Mouse (Mus musculus): ENCODE data around the gene Prmt1. TPM values are rescaled to one million over a fixed set of nuclear protein-coding genes. Genes with fewer than 3 reads are reported as not detected.

Prmt1 gene
- polyA plus RNA-seq, 1 experiment: 169 TPM

DNA sequence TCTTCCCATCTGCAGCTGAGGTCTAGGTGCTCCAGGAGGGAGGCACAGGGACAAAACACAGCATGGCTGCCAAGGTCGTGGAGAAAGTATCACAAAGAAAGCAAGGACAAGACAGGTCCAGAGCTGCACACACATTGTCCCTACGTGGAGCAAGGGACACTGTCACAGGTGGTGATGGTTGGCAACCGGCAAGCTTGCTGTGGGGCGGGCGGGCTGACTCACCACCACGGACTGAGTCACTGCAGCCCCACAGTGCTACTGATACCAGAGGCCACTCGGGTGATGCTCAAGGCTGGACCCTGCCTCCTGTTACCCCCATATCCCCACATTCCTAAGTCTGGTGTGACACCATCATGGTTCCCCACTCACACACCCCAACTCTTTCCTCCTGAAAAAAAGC, 16.1 kb upstream of the Prmt1 start:
- TF ChIP-seq CTCF (IDR thresholded peaks at IDR 0.05; ENCODE audit: extremely low read depth, insufficient read depth, low read length) (no peak), POLR2A (IDR thresholded peaks at IDR 0.05; ENCODE audit: extremely low read depth, insufficient read depth, low read length) (no peak)
- Histone ChIP-seq H3K4me1 (ENCODE audit: control insufficient read depth, insufficient read depth, low read length) (no peaks in the 10 kb centered on the region), H3K27ac (ENCODE audit: insufficient read depth, low read length) (no peak overlapping the region), H3K4me3 (ENCODE audit: insufficient read depth, low read length) (no peak overlapping the region)

DNA sequence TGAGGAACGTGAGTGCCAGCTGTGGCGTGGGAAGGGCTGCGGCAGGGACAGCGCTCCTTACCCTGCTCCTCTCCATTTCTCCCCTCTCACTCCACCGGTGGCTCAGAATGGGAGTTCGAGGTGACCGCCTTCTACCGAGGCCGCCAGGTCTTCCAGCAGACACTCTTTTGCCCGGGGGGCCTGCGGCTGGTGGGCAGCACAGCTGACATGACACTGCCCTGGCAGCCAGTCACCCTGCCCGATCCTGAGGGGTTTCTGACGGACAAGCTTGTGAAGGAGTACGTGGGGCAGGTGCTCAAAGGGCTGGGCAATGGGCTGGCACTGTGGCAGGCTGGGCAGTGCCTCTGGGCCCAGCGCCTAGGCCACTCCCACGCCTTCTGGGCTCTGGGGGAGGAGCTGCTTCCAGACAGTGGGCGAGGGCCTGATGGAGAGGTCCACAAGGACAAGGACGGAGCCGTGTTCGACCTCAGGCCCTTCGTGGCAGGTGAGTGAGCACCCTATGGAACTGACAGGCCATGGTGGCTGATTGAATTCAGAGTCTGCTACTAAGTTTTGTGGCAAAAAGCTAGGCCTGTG, 14.3 kb upstream of the Prmt1 start:
- Histone ChIP-seq H3K4me3 (ENCODE audit: insufficient read depth, low read length) (no peak overlapping the region), H3K27ac (ENCODE audit: insufficient read depth, low read length) (no peak overlapping the region), H3K4me1 (ENCODE audit: control insufficient read depth, insufficient read depth, low read length) (no peaks in the 10 kb centered on the region)
- TF ChIP-seq CTCF (IDR thresholded peaks at IDR 0.05; ENCODE audit: extremely low read depth, insufficient read depth, low read length) (no peak), POLR2A (IDR thresholded peaks at IDR 0.05; ENCODE audit: extremely low read depth, insufficient read depth, low read length) (no peak)

DNA sequence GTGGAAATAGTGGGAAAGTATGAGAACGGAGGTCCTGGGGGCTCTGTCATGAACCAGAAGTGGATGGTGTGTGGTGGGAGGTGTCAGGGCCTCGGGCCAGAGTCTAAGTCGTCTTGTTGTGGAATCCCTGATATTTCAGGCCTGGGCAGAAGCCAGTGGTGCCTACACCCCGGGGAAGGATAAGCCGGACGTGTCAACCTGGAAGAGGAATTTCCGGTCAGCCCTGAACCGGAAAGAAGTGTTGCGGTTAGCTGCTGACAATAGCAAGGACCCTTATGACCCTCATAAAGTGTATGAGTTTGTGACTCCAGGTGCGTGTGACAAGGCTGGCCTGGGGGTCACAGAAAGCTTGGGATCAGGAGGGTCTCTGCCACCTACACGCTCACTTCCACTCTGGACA, 13.4 kb upstream of the Prmt1 start:
- Histone ChIP-seq H3K4me3 (ENCODE audit: insufficient read depth, low read length) (no peak overlapping the region), H3K27ac (ENCODE audit: insufficient read depth, low read length) (no peak overlapping the region), H3K4me1 (ENCODE audit: control insufficient read depth, insufficient read depth, low read length) (no peaks in the 10 kb centered on the region)
- TF ChIP-seq POLR2A (IDR thresholded peaks at IDR 0.05; ENCODE audit: extremely low read depth, insufficient read depth, low read length) (no peak), CTCF (IDR thresholded peaks at IDR 0.05; ENCODE audit: extremely low read depth, insufficient read depth, low read length) (no peak)

DNA sequence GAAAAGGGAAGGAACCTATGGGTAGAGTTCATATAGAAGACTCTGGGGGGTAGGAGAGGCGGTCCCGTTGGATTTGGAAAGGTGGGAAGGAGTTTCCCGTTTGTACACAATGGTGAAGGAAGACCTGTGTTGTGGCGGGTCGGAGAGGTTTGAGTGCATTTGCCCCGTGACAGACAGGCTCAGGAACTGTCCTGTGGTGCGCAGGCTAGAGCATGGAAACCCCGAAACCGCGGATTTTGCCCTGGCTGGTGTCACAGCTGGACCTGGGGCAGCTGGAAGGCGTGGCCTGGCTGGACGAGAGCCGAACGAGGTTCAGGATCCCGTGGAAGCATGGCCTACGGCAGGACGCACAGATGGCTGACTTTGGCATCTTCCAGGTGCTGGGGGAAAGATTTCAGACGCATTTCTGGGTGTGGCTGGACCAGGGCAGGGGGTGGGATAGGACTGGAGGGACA, 12.2 kb upstream of the Prmt1 start, which contains the start of gene Bcl2l12:
Gene Bcl2l12 (minus strand): TSS at position 212 of the 455 bp plus-strand sequence.
- Histone ChIP-seq H3K4me1 (ENCODE audit: control insufficient read depth, insufficient read depth, low read length) (no peaks in the 10 kb centered on the region), H3K4me3 (ENCODE audit: insufficient read depth, low read length) (peak within 1 kb of the TSS; percentile 30), H3K27ac (ENCODE audit: insufficient read depth, low read length) (no peak within 1 kb of the TSS)
- no peak for TF ChIP-seq CTCF (IDR thresholded peaks at IDR 0.05; ENCODE audit: extremely low read depth, insufficient read depth, low read length)

DNA sequence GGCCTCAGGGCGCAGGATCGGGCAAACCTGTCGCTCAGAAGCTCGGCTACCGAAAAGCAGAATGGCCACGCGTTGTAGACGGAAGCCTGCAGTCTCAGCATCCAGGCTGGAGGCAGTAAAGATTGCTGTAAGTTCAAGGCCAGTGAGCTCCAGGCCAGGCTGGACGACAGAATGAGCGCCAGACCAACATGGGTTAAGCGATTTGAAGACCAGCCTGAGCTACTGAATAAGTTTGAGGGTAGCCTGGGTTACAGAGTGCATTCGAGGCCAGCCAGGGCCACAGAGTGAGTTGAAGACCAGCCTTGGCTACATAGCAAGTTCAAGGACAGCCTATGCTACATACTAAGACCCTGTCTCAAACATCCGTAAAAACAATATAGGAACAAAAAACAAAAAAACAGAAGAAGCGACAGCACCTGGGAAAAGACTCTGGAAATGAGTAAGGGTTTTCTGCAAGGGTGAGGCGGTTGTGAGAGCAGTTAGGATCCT, 11.6 kb upstream of the Prmt1 start:
- Histone ChIP-seq H3K4me3 (ENCODE audit: insufficient read depth, low read length) (peak overlapping the region; percentile 30), H3K27ac (ENCODE audit: insufficient read depth, low read length) (no peak overlapping the region), H3K4me1 (ENCODE audit: control insufficient read depth, insufficient read depth, low read length) (no peaks in the 10 kb centered on the region)
- TF ChIP-seq POLR2A (IDR thresholded peaks at IDR 0.05; ENCODE audit: extremely low read depth, insufficient read depth, low read length): no peak
- TF ChIP-seq CTCF (IDR thresholded peaks at IDR 0.05; ENCODE audit: extremely low read depth, insufficient read depth, low read length): no peak

DNA sequence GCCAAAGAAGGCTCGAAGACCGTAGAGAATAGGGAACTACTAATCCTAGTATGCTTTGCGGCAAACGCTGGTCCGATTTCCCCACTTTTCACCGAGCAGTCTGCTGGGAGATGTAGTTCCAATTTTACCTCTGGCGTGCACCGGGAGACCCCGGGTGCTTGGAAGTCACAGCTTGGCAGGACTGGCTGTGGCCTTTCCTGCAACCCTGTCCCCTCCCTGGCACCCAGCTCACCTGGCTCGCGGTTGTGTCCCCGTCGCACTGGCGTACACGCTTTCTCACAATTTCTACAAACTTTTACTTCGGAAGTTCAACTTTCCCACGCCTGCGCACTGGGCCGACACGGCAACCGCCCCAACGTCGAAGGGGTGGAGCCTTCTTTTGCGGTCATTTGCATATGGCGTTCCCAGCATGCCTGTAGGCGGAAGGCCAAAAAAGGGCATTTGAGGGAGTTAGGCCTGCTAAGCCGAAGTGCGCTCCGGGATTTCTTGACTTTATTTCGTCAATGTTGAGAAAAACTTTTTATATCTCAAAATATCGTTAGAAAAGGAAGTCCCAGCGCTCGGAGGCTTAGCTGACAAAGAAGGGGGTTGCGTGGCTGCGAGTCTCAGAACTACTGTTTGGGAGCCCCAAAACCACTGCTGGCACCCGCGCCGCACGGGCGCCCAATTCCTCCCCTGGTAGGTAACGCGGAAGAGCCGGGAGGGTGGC, 11.0 kb upstream of the Prmt1 start, which contains the start of gene Irf3:
Gene Irf3 (plus strand): TSS at position 418 of the 709 bp plus-strand sequence.
- Histone ChIP-seq H3K4me3 (ENCODE audit: insufficient read depth, low read length) (peak within 1 kb of the TSS; percentile 30), H3K27ac (ENCODE audit: insufficient read depth, low read length) (no peak within 1 kb of the TSS), H3K4me1 (ENCODE audit: control insufficient read depth, insufficient read depth, low read length) (no peaks in the 10 kb centered on the region)
- no peak for TF ChIP-seq CTCF (IDR thresholded peaks at IDR 0.05; ENCODE audit: extremely low read depth, insufficient read depth, low read length)
- TF ChIP-seq POLR2A (IDR thresholded peaks at IDR 0.05; ENCODE audit: extremely low read depth, insufficient read depth, low read length): peak; percentile 85

DNA sequence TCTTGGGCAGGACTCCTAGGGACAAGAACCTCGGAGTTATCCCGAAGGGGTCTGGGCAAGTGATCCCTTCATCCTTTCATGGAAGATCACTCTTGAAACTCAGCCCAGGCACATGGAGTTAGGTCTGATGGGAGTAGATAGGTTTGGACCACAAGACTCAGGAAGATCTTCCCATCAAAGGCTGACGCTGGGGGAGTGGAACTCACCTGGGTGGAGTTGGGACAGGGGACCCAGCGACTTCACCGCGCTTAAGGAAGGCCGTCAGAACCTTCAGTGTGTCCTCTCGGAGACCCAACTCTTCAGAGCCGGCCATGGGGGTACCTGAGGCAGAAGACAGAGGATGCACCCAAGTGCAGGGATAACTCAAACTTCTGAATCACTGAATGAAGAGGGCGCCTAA, 10.3 kb upstream of the Prmt1 start:
- no peak overlapping the region for H3K27ac ChIP-seq (ENCODE audit: insufficient read depth, low read length)
- no peak overlapping the region; the same call in 1 of the 2 replicates for H3K4me3 ChIP-seq (ENCODE audit: insufficient read depth, low read length)
- no peaks in the 10 kb centered on the region for H3K4me1 ChIP-seq (ENCODE audit: control insufficient read depth, insufficient read depth, low read length)

DNA sequence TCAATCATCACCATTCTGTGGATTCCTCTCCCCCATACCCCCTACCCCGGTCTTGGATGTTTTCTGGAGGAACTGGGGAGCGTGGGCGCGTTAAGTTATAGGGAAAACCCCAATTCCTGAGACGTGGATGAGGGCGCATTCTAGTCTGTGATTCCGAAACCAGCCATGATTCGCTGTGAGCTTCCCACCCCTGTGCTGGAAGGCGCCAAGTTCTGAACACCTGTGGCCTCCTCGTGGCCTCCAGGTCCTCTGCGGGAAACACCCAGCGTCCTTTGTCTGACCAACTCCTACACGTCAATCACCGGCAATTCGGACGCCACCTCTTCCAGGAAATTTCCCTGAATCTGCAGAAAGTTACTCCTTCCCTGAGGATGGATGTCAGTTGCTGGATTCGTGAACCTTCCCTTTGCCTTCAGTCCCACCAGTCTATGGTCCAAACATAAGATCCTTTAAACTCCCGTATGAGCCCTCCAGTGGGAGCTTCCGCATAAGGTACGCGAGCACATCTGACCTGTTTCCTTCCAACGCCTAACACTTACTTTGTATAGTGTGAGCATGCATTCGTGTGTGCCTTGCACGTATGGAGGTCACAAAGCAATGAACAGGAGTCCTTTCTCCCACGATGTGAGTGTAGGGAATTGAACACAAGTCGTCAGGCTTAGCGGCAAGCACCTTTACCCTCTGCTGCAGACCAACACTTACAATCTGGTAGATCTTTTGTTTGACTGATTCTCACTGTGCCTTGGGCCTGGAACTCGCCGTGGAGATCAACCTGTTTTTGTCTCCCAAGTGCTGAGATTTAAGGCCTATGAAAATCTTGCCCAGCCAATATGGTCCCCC, 731 bp upstream of the Prmt1 start:
- Histone ChIP-seq H3K4me3 (ENCODE audit: insufficient read depth, low read length) (peak overlapping the region; percentile 58), H3K4me1 (ENCODE audit: control insufficient read depth, insufficient read depth, low read length) (peaks cover 2% of the 10 kb centered on the region; the same call in 1 of the 2 replicates), H3K27ac (ENCODE audit: insufficient read depth, low read length) (peak overlapping the region; percentile 17)
- TF ChIP-seq CTCF (IDR thresholded peaks at IDR 0.05; ENCODE audit: extremely low read depth, insufficient read depth, low read length) (no peak), POLR2A (IDR thresholded peaks at IDR 0.05; ENCODE audit: extremely low read depth, insufficient read depth, low read length) (no peak; the same call in 1 of the 2 replicates)

More for the DNA sequence above, 10.3 kb upstream of the Prmt1 start:
- TF ChIP-seq CTCF (IDR thresholded peaks at IDR 0.05; ENCODE audit: extremely low read depth, insufficient read depth, low read length) (no peak), POLR2A (IDR thresholded peaks at IDR 0.05; ENCODE audit: extremely low read depth, insufficient read depth, low read length) (no peak)

DNA sequence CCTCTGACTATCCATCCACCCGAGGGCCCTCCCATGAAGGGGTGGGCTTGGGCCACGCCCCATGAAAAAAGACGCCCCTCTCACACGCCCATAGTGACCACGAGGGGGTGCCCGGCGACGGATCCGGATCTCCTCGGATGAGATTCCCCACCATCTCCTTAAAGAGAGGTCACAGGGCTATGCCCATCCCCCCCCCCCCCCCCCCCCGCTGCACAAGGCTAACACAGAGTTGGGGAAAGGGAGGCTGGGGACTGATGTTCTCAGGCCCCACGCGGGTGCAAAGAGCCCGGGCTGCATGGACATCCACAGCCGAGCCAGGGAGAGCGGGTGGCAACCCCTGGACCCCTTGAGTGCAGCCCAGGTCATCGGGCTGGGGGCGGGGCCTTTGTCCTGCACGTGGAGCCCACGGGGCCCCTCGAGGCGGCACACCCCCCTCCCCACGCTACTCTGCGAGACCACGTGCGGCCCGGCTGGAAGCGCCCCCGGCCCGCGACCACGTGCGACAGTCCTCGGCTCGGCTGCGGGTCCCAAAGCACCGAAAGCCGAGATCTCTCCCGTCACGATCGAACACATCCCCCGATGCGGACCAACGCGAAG, 675 bp downstream of the Prmt1 start:
- Histone ChIP-seq H3K4me1 (ENCODE audit: control insufficient read depth, insufficient read depth, low read length) (peaks cover 2% of the 10 kb centered on the region; the same call in 1 of the 2 replicates), H3K27ac (ENCODE audit: insufficient read depth, low read length) (peak overlapping the region; percentile 68), H3K4me3 (ENCODE audit: insufficient read depth, low read length) (peak overlapping the region; percentile 88)
- no peak for TF ChIP-seq CTCF (IDR thresholded peaks at IDR 0.05; ENCODE audit: extremely low read depth, insufficient read depth, low read length)
- TF ChIP-seq POLR2A (IDR thresholded peaks at IDR 0.05; ENCODE audit: extremely low read depth, insufficient read depth, low read length): no peak
